Mouse (Mus musculus) cerebellum, postnatal 36 days (tissue): Measurements from ENCODE around the gene Gm42878.
"Not testable (repeated sequence)": the region's sequence is repeated elsewhere in the genome, so short reads cannot be mapped to it uniquely, and the experiment has no call there.

ENCODE experiments used
- DNase-seq, 2 experiments: peaks; one replicate each; pipeline ENCODE4 v3.0.0; 2021 to 2022; ENCODE audit warnings: mixed read lengths in 2 of 2

Gm42878 gene

GRCm38 (mm10) chr5:121562436-121562835 lies 17.2 kb upstream of the Gm42878 start:
- DNase-seq, result no peak

GRCm38 (mm10) chr5:121549196-121549595 lies 3.9 kb upstream of the Gm42878 start:
- no peak for DNase-seq

- DNase-seq, result no peak
Measured at GRCm38 (mm10) chr5:121547084-121547483, 1.8 kb upstream of the Gm42878 start.

GRCm38 (mm10) chr5:121546530-121546895 lies 1.2 kb upstream of the Gm42878 start:
- DNase-seq, result peak; percentile 18 to 38

GRCm38 (mm10) chr5:121545793-121546529 lies 679 bp upstream of the Gm42878 start, which contains the start of gene Mapkapk5:
Mapkapk5 (minus strand) TSS chr5:121545905.
- DNase-seq, result peak; percentile 99

- no peak for DNase-seq
Measured at GRCm38 (mm10) chr5:121543370-121543769, 1.9 kb downstream of the Gm42878 start.

- DNase-seq, result no peak
Measured at GRCm38 (mm10) chr5:121541235-121541634, 4.0 kb downstream of the Gm42878 start.

- DNase-seq, result no peak
Measured at GRCm38 (mm10) chr5:121540066-121540465, 5.2 kb downstream of the Gm42878 start.

GRCm38 (mm10) chr5:121537588-121537987 lies 7.7 kb downstream of the Gm42878 start:
- no peak for DNase-seq

GRCm38 (mm10) chr5:121536921-121537555 lies 8.2 kb downstream of the Gm42878 start:
- no peak for DNase-seq

GRCm38 (mm10) chr5:121535116-121535515 lies 10.2 kb downstream of the Gm42878 start:
- DNase-seq, result no peak

GRCm38 (mm10) chr5:121534521-121534920 lies 10.8 kb downstream of the Gm42878 start:
- peak; percentile 13 to 14 for DNase-seq

GRCm38 (mm10) chr5:121526961-121527360 lies 18.3 kb downstream of the Gm42878 start:
- DNase-seq, result no peak

GRCm38 (mm10) chr5:121526526-121526925 lies 18.8 kb downstream of the Gm42878 start:
- DNase-seq, result no peak

- DNase-seq, result no peak
Measured at GRCm38 (mm10) chr5:121525774-121526450, 19.4 kb downstream of the Gm42878 start.

- not testable (repeated sequence) for DNase-seq
Measured at GRCm38 (mm10) chr5:121519758-121520157, 25.5 kb downstream of the Gm42878 start.

GRCm38 (mm10) chr5:121518983-121519382 lies 26.3 kb downstream of the Gm42878 start:
- no peak for DNase-seq

GRCm38 (mm10) chr5:121510009-121510408 lies 35.3 kb downstream of the Gm42878 start:
- no peak for DNase-seq

- no peak for DNase-seq
Measured at GRCm38 (mm10) chr5:121506846-121507245, 38.4 kb downstream of the Gm42878 start.

- no peak for DNase-seq
Measured at GRCm38 (mm10) chr5:121503231-121503630, 42.1 kb downstream of the Gm42878 start, which contains the start of gene Adam1b. Adam1b (minus strand) TSS chr5:121503435.

GRCm38 (mm10) chr5:121501424-121501996 lies 43.8 kb downstream of the Gm42878 start:
- not testable (repeated sequence) for DNase-seq

GRCm38 (mm10) chr5:121500719-121501118 lies 44.6 kb downstream of the Gm42878 start:
- DNase-seq, result no peak

GRCm38 (mm10) chr5:121493305-121493704 lies 52.0 kb downstream of the Gm42878 start:
- no peak for DNase-seq
